Mouse (Mus musculus) ovary, postnatal 14 days (tissue): ENCODE measurements around the gene Tmem268.
A peak's percentile ranks its signal among the peaks of the same experiment; 100 is the strongest.

Experiments used
- DNase-seq: peaks from one replicate; pipeline ENCODE4 v3.0.0; 2022; ENCODE audit warnings: low spot score

Tmem268 gene

GRCm38 (mm10) chr4:63600786-63601185, 42.2 kb downstream of the Tmem268 start:
- DNase-seq, result no peak

GRCm38 (mm10) chr4:63601263-63601662, 42.7 kb downstream of the Tmem268 start:
- no peak for DNase-seq

GRCm38 (mm10) chr4:63604945-63605344, 46.4 kb downstream of the Tmem268 start, which contains the start of gene Gm11213:
Gene Gm11213, minus strand, starts transcription at chr4:63605261.
- DNase-seq, result no peak

GRCm38 (mm10) chr4:63605545-63605944, 47.0 kb downstream of the Tmem268 start:
- no peak for DNase-seq

- no peak for DNase-seq
Observed at GRCm38 (mm10) chr4:63605968-63606367, 47.4 kb downstream of the Tmem268 start.

GRCm38 (mm10) chr4:63608391-63608790, 49.8 kb downstream of the Tmem268 start:
- DNase-seq, result no peak

- DNase-seq, result no peak
Observed at GRCm38 (mm10) chr4:63621861-63622260, 63.3 kb downstream of the Tmem268 start.

- peak; percentile 10 for DNase-seq
Observed at GRCm38 (mm10) chr4:63622378-63622835, 63.8 kb downstream of the Tmem268 start, which contains the start of gene Tex48. Gene Tex48, minus strand, starts transcription at chr4:63622428.

- no peak for DNase-seq
Observed at GRCm38 (mm10) chr4:63625563-63626080, 67.0 kb downstream of the Tmem268 start.

- DNase-seq, result no peak
Observed at GRCm38 (mm10) chr4:63627111-63627510, 68.5 kb downstream of the Tmem268 start.

GRCm38 (mm10) chr4:63633181-63633580, 74.6 kb downstream of the Tmem268 start:
- no peak for DNase-seq
